Mouse (Mus musculus): Measurements from ENCODE around the gene Rps6ka3. TPM values are rescaled to one million over a fixed set of nuclear protein-coding genes. Genes with fewer than 3 reads are reported as not detected.
A peak's percentile ranks its signal among the peaks of the same experiment; 100 is the strongest.

Gene Rps6ka3
- polyA plus RNA-seq, 1 experiment from 2014 or later = 7.6 TPM

GRCm38 (mm10) chrX:159388953-159389352 lies 178.8 kb downstream of the Rps6ka3 start:
- Histone ChIP-seq H3K4me2 (no peak overlapping the region), H3K9ac (ENCODE audit: low read depth, low read length) (no peak overlapping the region), H3K27me3 (ENCODE audit: control insufficient read depth, insufficient read depth, low read length) (no peaks in the 10 kb centered on the region), H3K4me3 (ENCODE audit: low read depth, low read length) (no peak overlapping the region), H3K4me1 (ENCODE audit: control insufficient read depth, insufficient read depth, low read length) (no peaks in the 10 kb centered on the region), H3K36me3 (ENCODE audit: control insufficient read depth, insufficient read depth, low read length) (no peaks in the 10 kb centered on the region), H3K27ac (ENCODE audit: low read depth, low read length) (no peak overlapping the region), H3K9me3 (replicated peaks; ENCODE audit: control insufficient read depth, low read length) (no peaks in the 10 kb centered on the region)
- ATAC-seq (replicated peaks; ENCODE audit: insufficient number of reproducible peaks, low FRiP score, low TSS enrichment) = no peak

GRCm38 (mm10) chrX:159390347-159390962 lies 180.3 kb downstream of the Rps6ka3 start:
- H3K27ac ChIP-seq (ENCODE audit: low read depth, low read length) = no peak overlapping the region
- H3K4me1 ChIP-seq (ENCODE audit: control insufficient read depth, insufficient read depth, low read length) = no peaks in the 10 kb centered on the region
- H3K36me3 ChIP-seq (ENCODE audit: control insufficient read depth, insufficient read depth, low read length) = no peaks in the 10 kb centered on the region
- no peaks in the 10 kb centered on the region for H3K9me3 ChIP-seq (replicated peaks; ENCODE audit: control insufficient read depth, low read length)
- no peaks in the 10 kb centered on the region for H3K27me3 ChIP-seq (ENCODE audit: control insufficient read depth, insufficient read depth, low read length)
- H3K9ac ChIP-seq (ENCODE audit: low read depth, low read length) = no peak overlapping the region
- ATAC-seq (replicated peaks; ENCODE audit: insufficient number of reproducible peaks, low FRiP score, low TSS enrichment) = no peak
- no peak overlapping the region for H3K4me2 ChIP-seq
- H3K4me3 ChIP-seq (ENCODE audit: low read depth, low read length) = no peak overlapping the region
- 62% methylated on average over 6 of the region's 6 CpGs for WGBS (ENCODE audit: insufficient replicate concordance)

GRCm38 (mm10) chrX:159391239-159391638 lies 181.1 kb downstream of the Rps6ka3 start:
- H3K36me3 ChIP-seq (ENCODE audit: control insufficient read depth, insufficient read depth, low read length) = no peaks in the 10 kb centered on the region
- no peaks in the 10 kb centered on the region for H3K9me3 ChIP-seq (replicated peaks; ENCODE audit: control insufficient read depth, low read length)
- H3K27me3 ChIP-seq (ENCODE audit: control insufficient read depth, insufficient read depth, low read length) = no peaks in the 10 kb centered on the region
- no peak overlapping the region for H3K4me2 ChIP-seq
- 73% methylated on average over 3 of the region's 3 CpGs for WGBS (ENCODE audit: insufficient replicate concordance)
- H3K4me1 ChIP-seq (ENCODE audit: control insufficient read depth, insufficient read depth, low read length) = no peaks in the 10 kb centered on the region
- H3K4me3 ChIP-seq (ENCODE audit: low read depth, low read length) = no peak overlapping the region
- no peak overlapping the region for H3K27ac ChIP-seq (ENCODE audit: low read depth, low read length)
- no peak overlapping the region for H3K9ac ChIP-seq (ENCODE audit: low read depth, low read length)
- ATAC-seq (replicated peaks; ENCODE audit: insufficient number of reproducible peaks, low FRiP score, low TSS enrichment) = no peak

GRCm38 (mm10) chrX:159409253-159409652 lies 199.1 kb downstream of the Rps6ka3 start:
- H3K4me3 ChIP-seq (ENCODE audit: low read depth, low read length) = no peak overlapping the region
- H3K4me2 ChIP-seq = no peak overlapping the region
- ATAC-seq (replicated peaks; ENCODE audit: insufficient number of reproducible peaks, low FRiP score, low TSS enrichment) = no peak
- no peak overlapping the region for H3K9ac ChIP-seq (ENCODE audit: low read depth, low read length)
- peaks cover 4% of the 10 kb centered on the region for H3K27me3 ChIP-seq (ENCODE audit: control insufficient read depth, insufficient read depth, low read length)
- no peaks in the 10 kb centered on the region for H3K4me1 ChIP-seq (ENCODE audit: control insufficient read depth, insufficient read depth, low read length)
- 24% methylated on average over 4 of the region's 4 CpGs for whole genome bisulfite sequencing (ENCODE audit: insufficient replicate concordance)
- H3K36me3 ChIP-seq (ENCODE audit: control insufficient read depth, insufficient read depth, low read length) = no peaks in the 10 kb centered on the region
- no peaks in the 10 kb centered on the region for H3K9me3 ChIP-seq (replicated peaks; ENCODE audit: control insufficient read depth, low read length)
- no peak overlapping the region for H3K27ac ChIP-seq (ENCODE audit: low read depth, low read length)

- H3K36me3 ChIP-seq (ENCODE audit: control insufficient read depth, insufficient read depth, low read length) = no peaks in the 10 kb centered on the region
- H3K27ac ChIP-seq (ENCODE audit: low read depth, low read length) = no peak within 1 kb of the TSS
- H3K27me3 ChIP-seq (ENCODE audit: control insufficient read depth, insufficient read depth, low read length) = peaks cover 28% of the 10 kb centered on the region
- 17% methylated on average over 55 of the region's 83 CpGs for WGBS (ENCODE audit: insufficient replicate concordance)
- no peaks in the 10 kb centered on the region for H3K9me3 ChIP-seq (replicated peaks; ENCODE audit: control insufficient read depth, low read length)
- no peaks in the 10 kb centered on the region for H3K4me1 ChIP-seq (ENCODE audit: control insufficient read depth, insufficient read depth, low read length)
- H3K9ac ChIP-seq (ENCODE audit: low read depth, low read length) = 0 out of 2 replicates have a peak within 1 kb of the TSS, but pooled peaks have one; percentile 28
- ATAC-seq (replicated peaks; ENCODE audit: insufficient number of reproducible peaks, low FRiP score, low TSS enrichment) = peak; percentile 59; the same call in 1 of the 2 replicates
- H3K4me2 ChIP-seq = peak within 1 kb of the TSS; percentile 89
- H3K4me3 ChIP-seq (ENCODE audit: low read depth, low read length) = peak within 1 kb of the TSS; percentile 54
These were observed 204.2 kb downstream of the Rps6ka3 start, which contains the start of gene Map7d2 for GRCm38 (mm10) chrX:159414130-159414828. TSS of gene Map7d2 (plus strand) at chrX:159414572.

- H3K9ac ChIP-seq (ENCODE audit: low read depth, low read length) = no peak overlapping the region
- no peaks in the 10 kb centered on the region for H3K4me1 ChIP-seq (ENCODE audit: control insufficient read depth, insufficient read depth, low read length)
- H3K4me2 ChIP-seq = peak overlapping the region; percentile 89
- 10% methylated on average over 46 of the region's 65 CpGs for WGBS (ENCODE audit: insufficient replicate concordance)
- no peaks in the 10 kb centered on the region for H3K36me3 ChIP-seq (ENCODE audit: control insufficient read depth, insufficient read depth, low read length)
- no peak overlapping the region for H3K27ac ChIP-seq (ENCODE audit: low read depth, low read length)
- peak overlapping the region; percentile 54 for H3K4me3 ChIP-seq (ENCODE audit: low read depth, low read length)
- H3K27me3 ChIP-seq (ENCODE audit: control insufficient read depth, insufficient read depth, low read length) = peaks cover 28% of the 10 kb centered on the region
- ATAC-seq (replicated peaks; ENCODE audit: insufficient number of reproducible peaks, low FRiP score, low TSS enrichment) = peak; percentile 39; the same call in 1 of the 2 replicates
- H3K9me3 ChIP-seq (replicated peaks; ENCODE audit: control insufficient read depth, low read length) = no peaks in the 10 kb centered on the region
These were observed 204.9 kb downstream of the Rps6ka3 start for GRCm38 (mm10) chrX:159414829-159415673.

Other genes with a start within 250 kb of the Rps6ka3 start
- 107 and 108 TPM in 2 replicates for gene Eif1ax, start 161.9 kb downstream of the Rps6ka3 start, polyA plus RNA-seq (2014; fragmentation: Nextera tagmentation; extraction: Ambion mirVana)
- gene Map7d2, start 204.3 kb downstream of the Rps6ka3 start, polyA plus RNA-seq (2014; fragmentation: Nextera tagmentation; extraction: Ambion mirVana) = 0.40 and 1.2 TPM in 2 replicates

Data from heart, embryonic 11.5 days (tissue).